Mouse (Mus musculus): ENCODE measurements around the gene Orai1. TPM values are rescaled to one million over a fixed set of nuclear protein-coding genes. Genes with fewer than 3 reads are reported as not detected.

Orai1 gene
- polyA plus RNA-seq, 1 experiment from 2014 or later, result 10.3 TPM

DNA sequence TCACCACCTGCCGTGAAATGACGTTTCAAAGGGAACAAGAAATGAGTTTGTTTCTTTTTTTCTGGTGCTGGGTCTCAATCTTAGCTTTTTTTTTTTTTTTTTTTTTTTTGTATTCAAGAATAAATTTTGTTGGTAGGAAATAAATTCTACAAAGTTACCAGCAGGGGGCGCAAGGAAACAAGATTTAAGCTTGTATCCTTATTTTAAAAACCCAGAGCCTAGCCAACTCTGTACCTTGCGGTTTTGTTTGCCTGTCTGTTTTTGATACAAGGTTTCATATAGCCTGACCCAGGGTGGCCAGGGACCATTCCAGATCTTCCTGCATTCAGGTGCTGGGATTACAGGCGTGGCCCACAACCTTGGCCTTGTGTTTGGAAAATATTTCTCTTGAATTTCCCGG lies 49.3 kb downstream of the Orai1 start:
- H3K9me3 ChIP-seq (replicated peaks), result no peaks in the 10 kb centered on the region
- DNase-seq (ENCODE audit: low spot score), result peak; percentile 46
- H3K4me3 ChIP-seq, result no peak overlapping the region
- H3K27me3 ChIP-seq (ENCODE audit: low read depth, poor library complexity, severe bottlenecking), result no peaks in the 10 kb centered on the region
- 38% methylated on average over 6 of the region's 6 CpGs for WGBS
- no peaks in the 10 kb centered on the region for H3K36me3 ChIP-seq
- H3K4me1 ChIP-seq, result peaks cover 5% of the 10 kb centered on the region; the same call in 1 of the 2 replicates
- H3K27ac ChIP-seq (replicated peaks), result no peak overlapping the region

- no peak for DNase-seq (ENCODE audit: low spot score)
- no peaks in the 10 kb centered on the region for H3K27me3 ChIP-seq (ENCODE audit: low read depth, poor library complexity, severe bottlenecking)
- no peak overlapping the region for H3K4me3 ChIP-seq
- WGBS, result 40% methylated on average over 6 of the region's 6 CpGs
- no peaks in the 10 kb centered on the region for H3K9me3 ChIP-seq (replicated peaks)
- H3K36me3 ChIP-seq, result no peaks in the 10 kb centered on the region
- H3K4me1 ChIP-seq, result no peaks in the 10 kb centered on the region
- no peak overlapping the region for H3K27ac ChIP-seq (replicated peaks)
Measured at GRCm38 (mm10) chr5:123067395-123067995, 52.6 kb downstream of the Orai1 start.

DNA sequence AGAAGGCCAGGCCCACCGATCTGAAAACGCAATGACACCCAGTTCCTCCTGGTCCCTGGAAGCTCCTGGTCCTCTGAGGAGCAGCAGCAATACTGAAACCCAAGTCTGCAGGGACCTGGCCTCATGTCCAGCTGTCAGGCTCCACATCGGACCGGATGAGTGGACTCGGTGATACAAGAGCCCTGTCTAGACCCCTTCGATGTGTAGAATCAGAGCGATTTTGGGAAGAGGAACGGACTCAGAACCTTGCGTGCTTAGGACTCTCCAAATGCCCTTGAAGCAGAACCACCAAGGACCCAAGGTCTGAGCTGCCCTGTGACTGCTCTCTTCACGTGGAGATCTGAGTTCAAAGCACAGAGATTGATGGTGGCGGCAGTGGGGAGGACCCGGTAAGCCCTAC lies 53.2 kb downstream of the Orai1 start, which contains the start of gene Tmem120b:
Gene Tmem120b, plus strand, starts transcription at position 301 of the 400 bp plus-strand sequence.
- no peaks in the 10 kb centered on the region for H3K27me3 ChIP-seq (ENCODE audit: low read depth, poor library complexity, severe bottlenecking)
- H3K27ac ChIP-seq (replicated peaks), result no peak within 1 kb of the TSS
- no peaks in the 10 kb centered on the region for H3K36me3 ChIP-seq
- H3K4me3 ChIP-seq, result no peak within 1 kb of the TSS
- no peaks in the 10 kb centered on the region for H3K9me3 ChIP-seq (replicated peaks)
- 88% methylated on average over 12 of the region's 12 CpGs for WGBS
- no peaks in the 10 kb centered on the region for H3K4me1 ChIP-seq
- DNase-seq (ENCODE audit: low spot score), result no peak

DNA sequence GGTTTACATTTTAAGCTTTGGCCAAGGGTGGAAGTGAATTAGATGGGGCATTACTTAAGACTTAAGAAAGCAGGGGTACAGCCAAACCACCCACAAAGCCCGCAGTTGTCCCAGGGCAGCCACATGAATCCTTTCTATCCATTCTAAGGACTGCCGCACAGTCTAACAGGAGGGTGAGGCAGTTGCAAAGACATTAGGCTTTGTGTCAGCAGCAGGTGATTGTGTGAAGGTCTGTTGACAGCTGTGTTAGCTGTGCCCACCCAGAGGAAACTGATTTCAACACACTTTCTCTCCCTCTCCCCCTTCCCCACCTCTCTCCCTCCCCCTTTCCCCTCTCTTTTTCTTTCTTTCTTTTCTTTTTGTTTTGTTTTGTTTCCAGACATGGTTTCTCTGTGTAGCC lies 53.8 kb downstream of the Orai1 start:
- 94% methylated on average over 2 of the region's 2 CpGs for WGBS
- Histone ChIP-seq H3K27me3 (ENCODE audit: low read depth, poor library complexity, severe bottlenecking) (no peaks in the 10 kb centered on the region), H3K9me3 (replicated peaks) (no peaks in the 10 kb centered on the region), H3K4me1 (no peaks in the 10 kb centered on the region), H3K4me3 (no peak overlapping the region), H3K27ac (replicated peaks) (no peak overlapping the region), H3K36me3 (no peaks in the 10 kb centered on the region)
- no peak for DNase-seq (ENCODE audit: low spot score)

DNA sequence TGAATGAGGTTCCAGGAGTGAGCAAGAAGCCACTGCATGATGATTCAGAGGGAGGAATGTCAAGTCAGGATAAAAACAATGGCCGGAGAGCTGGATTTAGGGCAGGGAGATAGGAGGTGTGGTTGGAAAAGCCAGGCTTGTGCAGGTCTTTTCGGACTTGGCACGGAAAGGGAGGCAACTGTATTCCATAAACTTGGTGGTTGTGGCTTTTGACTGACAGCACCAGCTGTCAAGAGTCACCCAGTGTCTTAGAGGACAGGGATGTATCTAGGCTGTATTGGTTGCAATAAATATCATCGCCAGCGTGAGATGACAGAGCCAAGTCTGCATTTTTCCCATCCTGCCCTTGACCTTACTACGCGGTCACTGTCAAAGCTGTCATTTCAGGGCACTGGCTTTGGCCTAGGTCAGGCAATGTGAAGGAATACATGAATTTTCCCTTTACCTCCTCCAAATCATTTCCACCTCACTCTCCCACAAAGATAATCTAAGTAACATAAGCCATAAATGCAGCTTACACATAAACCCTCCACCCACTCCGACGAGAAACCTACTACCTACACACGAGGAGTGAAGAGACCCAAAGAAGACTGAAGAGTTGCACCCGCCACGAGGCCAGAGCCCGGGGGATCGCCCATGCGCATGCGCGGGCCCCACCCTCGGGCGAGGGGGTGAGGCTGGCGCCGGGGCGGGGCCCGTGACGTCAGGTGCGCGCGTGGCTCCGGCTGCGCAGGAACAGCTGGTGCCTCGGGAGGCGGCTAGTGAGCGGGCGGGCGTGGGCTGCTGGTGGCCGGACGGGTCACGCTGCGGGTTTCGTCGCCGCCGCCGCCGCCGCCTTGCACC lies 60.9 kb downstream of the Orai1 start:
- peak overlapping the region; percentile 92 for H3K4me3 ChIP-seq
- H3K27ac ChIP-seq (replicated peaks), result peak overlapping the region; percentile 86
- H3K27me3 ChIP-seq (ENCODE audit: low read depth, poor library complexity, severe bottlenecking), result peaks cover 14% of the 10 kb centered on the region; the same call in 1 of the 2 replicates
- peak; percentile 89 for DNase-seq (ENCODE audit: low spot score)
- no peaks in the 10 kb centered on the region; the same call in 1 of the 2 replicates for H3K9me3 ChIP-seq (replicated peaks)
- no peaks in the 10 kb centered on the region for H3K36me3 ChIP-seq
- peaks cover 29% of the 10 kb centered on the region for H3K4me1 ChIP-seq
- 9% methylated on average over 45 of the region's 45 CpGs for WGBS

- H3K4me1 ChIP-seq, result peaks cover 29% of the 10 kb centered on the region
- no peaks in the 10 kb centered on the region for H3K36me3 ChIP-seq
- DNase-seq (ENCODE audit: low spot score), result no peak
- H3K27ac ChIP-seq (replicated peaks), result peak overlapping the region; percentile 86
- peak overlapping the region; percentile 92 for H3K4me3 ChIP-seq
- no peaks in the 10 kb centered on the region; the same call in 1 of the 2 replicates for H3K9me3 ChIP-seq (replicated peaks)
- peaks cover 14% of the 10 kb centered on the region; the same call in 1 of the 2 replicates for H3K27me3 ChIP-seq (ENCODE audit: low read depth, poor library complexity, severe bottlenecking)
- WGBS, result 6% methylated on average over 35 of the region's 35 CpGs
Measured at GRCm38 (mm10) chr5:123076419-123077281, 61.8 kb downstream of the Orai1 start.

DNA sequence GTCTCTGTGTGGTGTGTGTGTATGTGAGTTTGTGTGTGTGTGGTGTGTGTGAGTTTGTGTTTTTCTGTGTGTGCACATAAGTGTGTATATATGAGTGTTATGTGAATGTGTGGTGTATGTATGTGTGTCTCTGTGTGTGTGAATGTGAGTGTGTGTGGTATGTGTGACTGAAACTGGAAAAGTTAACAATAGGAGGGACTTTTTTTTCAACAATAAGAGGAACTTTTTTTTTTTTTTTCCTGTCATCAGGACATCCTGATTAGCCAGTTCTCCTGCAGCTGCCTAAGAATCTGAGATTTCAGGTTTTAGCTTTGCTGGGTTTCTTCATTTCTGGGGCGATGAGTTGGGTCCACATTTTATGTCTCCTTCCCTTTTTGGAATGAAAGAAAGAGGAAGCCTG lies 64.7 kb downstream of the Orai1 start:
- WGBS, result 83% methylated on average over 1 of the region's 1 CpGs
- Histone ChIP-seq H3K27ac (replicated peaks) (no peak overlapping the region), H3K4me3 (no peak overlapping the region), H3K36me3 (no peaks in the 10 kb centered on the region), H3K4me1 (peaks cover 29% of the 10 kb centered on the region), H3K27me3 (ENCODE audit: low read depth, poor library complexity, severe bottlenecking) (peaks cover 14% of the 10 kb centered on the region; the same call in 1 of the 2 replicates), H3K9me3 (replicated peaks) (no peaks in the 10 kb centered on the region; the same call in 1 of the 2 replicates)
- no peak for DNase-seq (ENCODE audit: low spot score)

DNA sequence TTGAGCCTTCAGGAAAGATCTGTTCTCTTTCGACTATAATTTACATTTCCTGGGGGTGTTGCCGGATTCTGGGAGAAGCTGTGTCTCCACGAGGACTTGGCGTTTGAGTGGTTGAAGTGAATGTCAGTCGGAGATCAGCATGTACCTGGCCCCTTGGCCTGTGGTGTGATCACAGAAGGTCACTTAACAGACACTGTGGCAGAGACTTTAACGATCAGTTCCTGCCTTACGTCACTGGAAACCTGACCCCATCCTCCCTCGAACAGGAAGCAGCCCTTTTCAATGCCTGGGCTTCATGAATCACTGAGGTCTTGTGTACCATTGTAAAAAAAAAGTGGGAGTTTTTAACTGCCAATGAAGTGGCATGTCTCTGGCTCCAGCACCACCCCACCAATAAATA lies 65.2 kb downstream of the Orai1 start:
- DNase-seq (ENCODE audit: low spot score), result no peak
- Histone ChIP-seq H3K36me3 (no peaks in the 10 kb centered on the region), H3K4me1 (peaks cover 27% of the 10 kb centered on the region), H3K27ac (replicated peaks) (no peak overlapping the region), H3K9me3 (replicated peaks) (no peaks in the 10 kb centered on the region; the same call in 1 of the 2 replicates), H3K27me3 (ENCODE audit: low read depth, poor library complexity, severe bottlenecking) (peaks cover 14% of the 10 kb centered on the region; the same call in 1 of the 2 replicates), H3K4me3 (no peak overlapping the region)
- 90% methylated on average over 8 of the region's 8 CpGs for WGBS

Other genes starting within 250 kb of the Orai1 start
- 24.3 and 29.5 TPM in 2 replicates for gene Camkk2, start 235.7 kb upstream of the Orai1 start, polyA plus RNA-seq (2016; fragmentation: Nextera tagmentation; extraction: Ambion mirVana)
- gene Anapc5, start 193.7 kb upstream of the Orai1 start, polyA plus RNA-seq (2016; fragmentation: Nextera tagmentation; extraction: Ambion mirVana), result 499 and 524 TPM in 2 replicates
- 50.6 and 56.7 TPM in 2 replicates for gene Rnf34, start 165.0 kb upstream of the Orai1 start, polyA plus RNA-seq (2016; fragmentation: Nextera tagmentation; extraction: Ambion mirVana)
- gene Kdm2b, start 25.3 kb upstream of the Orai1 start, polyA plus RNA-seq (2016; fragmentation: Nextera tagmentation; extraction: Ambion mirVana), result 77.9 and 83.9 TPM in 2 replicates
- 0.21 and 0.67 TPM in 2 replicates for gene Morn3, start 31.9 kb downstream of the Orai1 start, polyA plus RNA-seq (2016; fragmentation: Nextera tagmentation; extraction: Ambion mirVana)
- gene Tmem120b, start 53.3 kb downstream of the Orai1 start, polyA plus RNA-seq (2016; fragmentation: Nextera tagmentation; extraction: Ambion mirVana), result 10.3 and 10.4 TPM in 2 replicates
- gene Rhof, start 117.6 kb downstream of the Orai1 start, polyA plus RNA-seq (2016; fragmentation: Nextera tagmentation; extraction: Ambion mirVana), result 1.4 and 1.9 TPM in 2 replicates
- gene Setd1b, start 127.1 kb downstream of the Orai1 start, polyA plus RNA-seq (2016; fragmentation: Nextera tagmentation; extraction: Ambion mirVana), result 7.4 and 7.9 TPM in 2 replicates
- 75.7 and 78.5 TPM in 2 replicates for gene Psmd9, start 154.3 kb downstream of the Orai1 start, polyA plus RNA-seq (2016; fragmentation: Nextera tagmentation; extraction: Ambion mirVana)
- not detected in 2 replicates for gene Hpd, start 167.7 kb downstream of the Orai1 start, polyA plus RNA-seq (2016; fragmentation: Nextera tagmentation; extraction: Ambion mirVana)
- 7.6 and 10.7 TPM in 2 replicates for gene Wdr66, start 237.0 kb downstream of the Orai1 start, polyA plus RNA-seq (2016; fragmentation: Nextera tagmentation; extraction: Ambion mirVana)